Mouse (Mus musculus) adrenal gland, postnatal 25 days (tissue): ENCODE measurements around the gene Btbd35f3. TPM values are rescaled to one million over a fixed set of nuclear protein-coding genes. Genes with fewer than 3 reads are reported as not detected.
"Not testable (repeated sequence)": the region's sequence is repeated elsewhere in the genome, so short reads cannot be mapped to it uniquely, and the experiment has no call there.

Source experiments
- DNase-seq: peaks from one replicate; pipeline ENCODE4 v3.0.0; 2021; ENCODE audit warnings: mixed read lengths
- long read RNA-seq: library from polyadenylated mRNA; stranded (forward); transcript quantifications from one replicate; pipeline ENCODE4 v2.0.0, GENCODE M21; 2021
- total RNA-seq: library from RNA; stranded (reverse); gene quantifications from 2 replicates; pipeline ENCODE4 v1.2.3, GENCODE M21; 2021

Gene Btbd35f3
- total RNA-seq = not detected in 2 replicates
- long read RNA-seq = 0 reads

- DNase-seq = not testable (repeated sequence)
Observed at GRCm38 (mm10) chrX:4037374-4037773, at the start of gene Btbd35f3. Gene Btbd35f3, plus strand, starts transcription at chrX:4037674.

Other genes starting within 250 kb of the Btbd35f3 start
- gene Btbd35f16, start 80.7 kb upstream of the Btbd35f3 start, total RNA-seq = not detected in 2 replicates
- gene Btbd35f28, start 158.9 kb downstream of the Btbd35f3 start, total RNA-seq = not detected in 2 replicates